Mouse (Mus musculus): ENCODE measurements at regions not wholly inside any gene's neighbourhood (a gene's known extent, or its start where the extent isn't known, plus 50 kb on each side); places are given as distances from the start of the nearest gene placed in this dataset.
"Not testable (repeated sequence)": the region's sequence is repeated elsewhere in the genome, so short reads cannot be mapped to it uniquely, and the experiment has no call there.

GRCm38 (mm10) chr3:37804261-37804660, 80.0 kb upstream of the Gm5148 start:
- H3K9me3 ChIP-seq (ENCODE audit: control insufficient read depth): no peaks in the 10 kb centered on the region
- H3K9ac ChIP-seq (ENCODE audit: low read depth, low read length): no peak overlapping the region
- H3K27me3 ChIP-seq (replicated peaks; ENCODE audit: control insufficient read depth, insufficient read depth, low read length): no peaks in the 10 kb centered on the region
- H3K4me3 ChIP-seq (ENCODE audit: low read depth, low read length): no peak overlapping the region
- H3K36me3 ChIP-seq (ENCODE audit: control insufficient read depth, insufficient read depth): no peaks in the 10 kb centered on the region
- no peak for TF ChIP-seq CTCF (IDR thresholded peaks at IDR 0.05; ENCODE audit: low read depth)
- H3K4me2 ChIP-seq (replicated peaks; ENCODE audit: low read depth): no peak overlapping the region
- H3K27ac ChIP-seq (ENCODE audit: low read depth, low read length): no peak overlapping the region
- ATAC-seq: no peak
- H3K4me1 ChIP-seq (replicated peaks; ENCODE audit: control insufficient read depth, insufficient read depth, low read length): no peaks in the 10 kb centered on the region
- WGBS: 46% methylated on average over 5 of the region's 5 CpGs

- H3K9me3 ChIP-seq (ENCODE audit: control insufficient read depth); ATAC-seq; H3K36me3 ChIP-seq (ENCODE audit: control insufficient read depth, insufficient read depth); H3K27ac ChIP-seq (ENCODE audit: low read depth, low read length); H3K27me3 ChIP-seq (replicated peaks; ENCODE audit: control insufficient read depth, insufficient read depth, low read length); H3K4me2 ChIP-seq (replicated peaks; ENCODE audit: low read depth); H3K4me3 ChIP-seq (ENCODE audit: low read depth, low read length); H3K9ac ChIP-seq (ENCODE audit: low read depth, low read length); H3K4me1 ChIP-seq (replicated peaks; ENCODE audit: control insufficient read depth, insufficient read depth, low read length): not testable (repeated sequence)
- 92% methylated on average over 5 of the region's 5 CpGs for WGBS
Measured at GRCm38 (mm10) chr3:37803781-37804180, 79.5 kb upstream of the Gm5148 start.

GRCm38 (mm10) chr3:37801551-37801950, 77.3 kb upstream of the Gm5148 start:
- Histone ChIP-seq H3K27ac (ENCODE audit: low read depth, low read length) (no peak overlapping the region), H3K9me3 (ENCODE audit: control insufficient read depth) (no peaks in the 10 kb centered on the region), H3K36me3 (ENCODE audit: control insufficient read depth, insufficient read depth) (no peaks in the 10 kb centered on the region), H3K4me3 (ENCODE audit: low read depth, low read length) (no peak overlapping the region), H3K27me3 (replicated peaks; ENCODE audit: control insufficient read depth, insufficient read depth, low read length) (no peaks in the 10 kb centered on the region), H3K4me1 (replicated peaks; ENCODE audit: control insufficient read depth, insufficient read depth, low read length) (no peaks in the 10 kb centered on the region), H3K4me2 (replicated peaks; ENCODE audit: low read depth) (no peak overlapping the region), H3K9ac (ENCODE audit: low read depth, low read length) (no peak overlapping the region)
- ATAC-seq: no peak
- 93% methylated on average over 2 of the region's 2 CpGs for WGBS
- TF ChIP-seq CTCF (IDR thresholded peaks at IDR 0.05; ENCODE audit: low read depth): no peak

- Histone ChIP-seq H3K4me1 (replicated peaks; ENCODE audit: control insufficient read depth, insufficient read depth, low read length) (no peaks in the 10 kb centered on the region), H3K27ac (ENCODE audit: low read depth, low read length) (no peak overlapping the region), H3K9me3 (ENCODE audit: control insufficient read depth) (no peaks in the 10 kb centered on the region), H3K9ac (ENCODE audit: low read depth, low read length) (no peak overlapping the region), H3K27me3 (replicated peaks; ENCODE audit: control insufficient read depth, insufficient read depth, low read length) (no peaks in the 10 kb centered on the region), H3K36me3 (ENCODE audit: control insufficient read depth, insufficient read depth) (no peaks in the 10 kb centered on the region), H3K4me3 (ENCODE audit: low read depth, low read length) (no peak overlapping the region), H3K4me2 (replicated peaks; ENCODE audit: low read depth) (no peak overlapping the region)
- ATAC-seq: no peak
- 68% methylated on average over 6 of the region's 6 CpGs for WGBS
- no peak for TF ChIP-seq CTCF (IDR thresholded peaks at IDR 0.05; ENCODE audit: low read depth)
Measured at GRCm38 (mm10) chr3:37799809-37800208, 75.5 kb upstream of the Gm5148 start.

DNA sequence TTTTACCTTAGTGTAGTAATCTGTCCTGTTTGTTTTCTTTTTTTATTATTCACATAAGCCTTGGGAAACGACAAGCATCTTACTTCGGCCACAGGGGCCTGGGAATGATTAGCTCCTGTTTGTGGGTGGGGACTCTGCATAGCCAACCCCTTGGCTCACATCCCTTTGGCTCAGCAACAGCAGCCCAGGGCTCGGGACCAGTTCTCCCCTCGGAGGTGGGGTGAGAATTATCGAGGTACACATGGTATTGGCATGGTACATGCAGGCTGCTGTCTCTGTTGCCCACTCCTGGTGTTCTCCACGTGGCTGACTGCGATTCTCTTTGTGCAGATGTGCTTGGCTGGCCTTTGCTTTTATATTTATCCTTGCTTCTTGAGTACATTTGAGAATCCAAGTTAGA, 65.4 kb upstream of the Gm5148 start:
- ATAC-seq: peak; percentile 27; the same call in 1 of the 2 replicates
- peak overlapping the region; percentile 35; the same call in 1 of the 2 replicates for H3K4me2 ChIP-seq (replicated peaks; ENCODE audit: low read depth)
- no peak overlapping the region for H3K27ac ChIP-seq (ENCODE audit: low read depth, low read length)

DNA sequence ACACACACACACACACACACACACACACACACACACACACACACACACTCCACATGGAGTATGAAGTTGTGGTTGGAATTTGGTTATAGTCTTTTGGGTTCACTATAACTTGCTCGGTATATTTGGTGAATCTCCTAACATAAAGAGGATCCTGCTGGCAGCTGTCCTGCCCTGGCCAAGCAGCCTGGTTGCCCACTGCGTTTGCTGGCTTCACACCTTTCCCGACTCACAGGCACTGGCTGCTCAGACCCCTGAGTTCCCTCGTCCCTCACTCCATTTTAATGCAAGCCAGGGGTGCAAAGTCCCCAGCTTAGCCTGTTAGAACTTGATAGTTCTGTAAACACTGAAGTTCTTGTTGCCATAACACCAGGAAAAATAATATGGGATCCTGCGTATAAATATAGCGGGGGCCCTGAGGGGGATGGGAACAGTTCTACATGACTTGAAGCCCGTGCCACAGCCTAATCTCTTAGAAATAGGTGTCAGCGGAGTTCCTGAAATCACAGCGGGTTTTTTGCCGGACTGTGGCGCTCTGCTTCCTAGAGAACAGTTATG, 64.9 kb upstream of the Gm5148 start:
- peak; percentile 76 for ATAC-seq
- Histone ChIP-seq H3K36me3 (ENCODE audit: control insufficient read depth, insufficient read depth) (no peaks in the 10 kb centered on the region), H3K4me1 (replicated peaks; ENCODE audit: control insufficient read depth, insufficient read depth, low read length) (0 out of 2 replicates have a peak, but pooled peaks cover 5% of the 10 kb centered on the region), H3K27me3 (replicated peaks; ENCODE audit: control insufficient read depth, insufficient read depth, low read length) (no peaks in the 10 kb centered on the region), H3K4me3 (ENCODE audit: low read depth, low read length) (no peak overlapping the region), H3K27ac (ENCODE audit: low read depth, low read length) (no peak overlapping the region), H3K9me3 (ENCODE audit: control insufficient read depth) (no peaks in the 10 kb centered on the region), H3K4me2 (replicated peaks; ENCODE audit: low read depth) (0 out of 2 replicates have a peak overlapping the region, but pooled peaks have one; percentile 35), H3K9ac (ENCODE audit: low read depth, low read length) (no peak overlapping the region)
- 46% methylated on average over 11 of the region's 11 CpGs for WGBS
- no peak for TF ChIP-seq CTCF (IDR thresholded peaks at IDR 0.05; ENCODE audit: low read depth)

More for the DNA sequence above, 65.4 kb upstream of the Gm5148 start:
- Histone ChIP-seq H3K4me3 (ENCODE audit: low read depth, low read length) (no peak overlapping the region), H3K27me3 (replicated peaks; ENCODE audit: control insufficient read depth, insufficient read depth, low read length) (no peaks in the 10 kb centered on the region), H3K36me3 (ENCODE audit: control insufficient read depth, insufficient read depth) (no peaks in the 10 kb centered on the region), H3K9me3 (ENCODE audit: control insufficient read depth) (no peaks in the 10 kb centered on the region), H3K4me1 (replicated peaks; ENCODE audit: control insufficient read depth, insufficient read depth, low read length) (0 out of 2 replicates have a peak, but pooled peaks cover 5% of the 10 kb centered on the region), H3K9ac (ENCODE audit: low read depth, low read length) (no peak overlapping the region)
- WGBS: 43% methylated on average over 7 of the region's 7 CpGs
- no peak for TF ChIP-seq CTCF (IDR thresholded peaks at IDR 0.05; ENCODE audit: low read depth)

- no peak for ATAC-seq
- Histone ChIP-seq H3K27ac (ENCODE audit: low read depth, low read length) (no peak overlapping the region), H3K9ac (ENCODE audit: low read depth, low read length) (no peak overlapping the region), H3K4me3 (ENCODE audit: low read depth, low read length) (no peak overlapping the region), H3K4me2 (replicated peaks; ENCODE audit: low read depth) (no peak overlapping the region), H3K9me3 (ENCODE audit: control insufficient read depth) (no peaks in the 10 kb centered on the region), H3K27me3 (replicated peaks; ENCODE audit: control insufficient read depth, insufficient read depth, low read length) (no peaks in the 10 kb centered on the region), H3K36me3 (ENCODE audit: control insufficient read depth, insufficient read depth) (no peaks in the 10 kb centered on the region), H3K4me1 (replicated peaks; ENCODE audit: control insufficient read depth, insufficient read depth, low read length) (0 out of 2 replicates have a peak, but pooled peaks cover 5% of the 10 kb centered on the region)
- WGBS: 72% methylated on average over 9 of the region's 9 CpGs
- no peak for TF ChIP-seq CTCF (IDR thresholded peaks at IDR 0.05; ENCODE audit: low read depth)
Measured at GRCm38 (mm10) chr3:37788366-37788765, 64.1 kb upstream of the Gm5148 start.
